Mouse (Mus musculus) 3T3-L1 (cell line): ENCODE results near the gene Acsf2.

ENCODE experiments used
- DNase-seq: peaks from one replicate; pipeline ENCODE4 v3.0.0-alpha.2; 2015; ENCODE audit warnings: low read depth, low spot score

Gene Acsf2

DNA sequence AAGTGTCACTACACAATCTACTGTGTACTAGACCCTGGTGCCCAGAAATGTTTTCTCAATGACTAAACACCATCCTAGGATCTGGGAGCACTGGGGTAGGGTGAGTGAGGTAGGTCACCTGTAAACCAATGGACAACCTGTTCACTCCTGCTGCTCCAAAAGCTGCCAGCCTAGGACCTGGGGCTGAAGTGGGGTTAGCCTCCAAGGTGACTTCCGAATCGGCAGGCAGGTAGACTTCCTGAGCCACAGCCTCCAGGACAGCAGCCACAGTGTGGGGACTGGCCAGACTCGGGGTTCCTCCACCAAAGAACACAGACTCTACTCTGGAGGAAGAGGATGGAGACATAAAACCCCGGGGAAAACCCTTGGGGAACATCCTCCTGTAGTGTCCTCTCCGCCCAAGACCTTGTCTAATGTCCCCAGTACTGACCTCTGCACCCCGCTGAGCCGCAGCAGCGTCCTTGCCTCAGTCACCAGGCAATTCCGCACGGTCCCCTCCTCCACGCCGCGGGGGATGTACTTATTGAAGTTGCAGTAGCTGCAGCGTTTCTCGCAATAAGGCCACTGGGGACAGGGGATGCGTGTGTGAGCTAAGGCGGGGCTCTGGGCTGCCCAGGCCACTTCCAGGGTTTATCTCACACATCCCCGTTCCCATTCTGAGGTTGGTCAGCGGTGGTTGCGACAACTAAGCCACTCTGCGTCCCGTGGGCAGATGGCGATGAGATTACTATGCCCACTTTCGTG is 53.5 kb downstream of the Acsf2 start:
- DNase-seq = peak; percentile 56

DNA sequence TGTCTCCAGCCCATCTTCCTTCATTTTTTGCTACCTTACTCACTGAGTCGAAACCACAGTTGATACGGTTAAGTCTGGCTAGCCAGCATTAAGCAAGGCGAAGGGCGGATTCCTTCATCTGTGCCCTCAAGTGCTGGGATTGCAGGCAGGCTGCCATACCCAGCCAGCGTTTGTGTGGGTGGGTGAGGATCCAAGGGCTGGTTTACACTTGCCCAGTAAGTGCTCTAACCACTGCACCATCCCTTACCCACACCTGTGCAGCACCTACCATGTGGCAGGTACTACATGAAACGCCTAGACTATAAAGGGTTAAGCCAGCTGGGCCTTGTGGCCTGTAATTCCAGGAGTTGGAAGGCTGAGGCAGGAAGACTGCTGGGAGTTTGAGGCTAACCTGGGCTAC is 54.4 kb downstream of the Acsf2 start:
- DNase-seq = no peak

DNA sequence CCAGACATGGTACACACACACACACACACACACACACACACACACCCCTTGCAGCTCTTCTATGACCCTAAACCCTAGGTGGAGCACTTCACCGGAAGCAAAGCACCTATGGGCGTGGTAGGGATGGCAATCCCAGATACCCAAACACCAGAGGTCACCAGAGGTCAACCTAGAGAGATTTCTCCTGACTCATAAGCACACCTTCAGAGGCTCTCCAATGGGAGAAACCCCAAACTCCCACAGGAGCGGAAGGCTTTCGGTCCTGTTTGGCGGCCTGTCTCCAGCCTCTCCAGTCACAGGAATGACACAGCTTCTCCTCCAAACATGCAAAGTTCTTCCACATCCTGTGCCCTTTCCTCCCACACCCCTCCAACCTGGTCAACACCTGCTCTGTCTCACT is 55.3 kb downstream of the Acsf2 start:
- no peak for DNase-seq

DNA sequence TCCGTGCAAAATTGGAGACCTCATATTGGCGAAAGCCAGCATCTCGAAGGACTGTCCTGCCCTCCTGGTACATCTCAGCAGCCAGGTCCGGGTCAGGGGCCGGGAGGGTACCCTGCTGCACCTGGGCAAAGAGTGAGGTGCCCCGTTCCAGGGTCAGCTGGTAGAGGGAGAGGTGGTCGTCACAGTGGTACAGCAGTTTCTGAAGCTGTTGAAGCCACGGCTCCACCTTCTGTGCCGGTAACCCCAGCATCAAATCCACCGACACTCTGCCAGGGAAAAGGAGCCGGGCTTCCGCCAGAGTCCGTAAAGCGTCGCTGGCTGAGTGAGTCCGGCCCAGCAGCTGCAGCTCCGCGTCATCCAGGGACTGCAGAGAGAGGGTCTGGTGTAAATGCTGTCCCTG is 57.2 kb downstream of the Acsf2 start:
- DNase-seq = no peak

DNA sequence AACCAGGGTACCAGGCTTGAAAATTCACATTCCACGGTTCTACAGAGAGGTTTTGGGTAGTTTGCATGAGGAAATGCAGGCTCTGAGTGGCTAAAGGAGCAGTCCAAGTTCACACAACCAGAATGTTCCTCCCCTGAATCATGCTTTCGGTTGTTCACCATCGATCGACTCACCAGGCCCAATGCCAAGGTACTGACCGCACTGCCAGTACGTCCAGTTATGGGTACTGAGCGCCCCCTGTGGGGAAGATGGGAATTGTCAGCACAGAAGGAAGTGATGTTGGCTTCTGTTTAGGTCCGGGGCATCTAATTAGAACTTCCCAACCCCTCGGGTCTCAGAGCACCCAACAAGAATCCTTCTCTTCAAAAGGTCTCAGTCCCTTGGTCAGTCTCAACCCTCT is 57.7 kb downstream of the Acsf2 start:
- peak; percentile 100 for DNase-seq

DNA sequence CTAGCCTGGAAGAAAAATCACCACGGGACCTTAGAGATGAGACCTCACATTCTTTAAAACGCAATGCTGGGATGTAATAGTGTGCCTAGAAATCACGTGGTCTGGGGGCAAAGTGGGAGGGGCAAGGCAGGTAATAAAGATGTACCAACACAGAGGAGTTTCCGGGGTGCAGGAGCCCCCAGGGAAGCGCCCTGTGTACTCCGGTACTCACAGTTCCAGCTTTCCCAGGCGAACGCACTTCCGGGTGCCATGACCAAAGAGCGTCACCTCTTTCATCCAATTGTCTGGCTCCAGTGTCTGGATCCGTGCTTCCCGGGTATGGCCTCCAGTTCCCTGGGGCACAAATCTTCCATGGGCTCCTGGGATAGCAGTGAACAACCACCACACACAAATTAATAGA is 58.3 kb downstream of the Acsf2 start:
- no peak for DNase-seq

DNA sequence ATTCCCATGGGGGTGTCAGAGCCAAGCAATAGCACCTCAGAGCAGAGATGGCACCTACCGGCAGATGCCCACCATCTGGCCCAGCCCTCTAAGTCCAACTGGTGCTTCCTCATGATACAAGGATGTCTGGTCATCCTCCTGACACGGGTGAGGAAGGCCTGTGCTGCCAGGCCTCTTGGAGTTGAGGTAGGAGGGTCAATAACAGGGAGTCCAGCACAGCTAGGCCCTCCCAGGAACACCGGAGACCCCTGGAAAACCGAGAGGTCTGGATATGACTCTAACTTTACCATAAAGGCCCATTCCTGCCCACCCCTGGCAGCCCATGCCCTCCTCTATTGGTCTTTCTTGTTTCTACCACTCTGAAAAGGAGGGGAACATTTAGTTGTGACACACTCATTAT is 59.3 kb downstream of the Acsf2 start:
- DNase-seq = no peak

DNA sequence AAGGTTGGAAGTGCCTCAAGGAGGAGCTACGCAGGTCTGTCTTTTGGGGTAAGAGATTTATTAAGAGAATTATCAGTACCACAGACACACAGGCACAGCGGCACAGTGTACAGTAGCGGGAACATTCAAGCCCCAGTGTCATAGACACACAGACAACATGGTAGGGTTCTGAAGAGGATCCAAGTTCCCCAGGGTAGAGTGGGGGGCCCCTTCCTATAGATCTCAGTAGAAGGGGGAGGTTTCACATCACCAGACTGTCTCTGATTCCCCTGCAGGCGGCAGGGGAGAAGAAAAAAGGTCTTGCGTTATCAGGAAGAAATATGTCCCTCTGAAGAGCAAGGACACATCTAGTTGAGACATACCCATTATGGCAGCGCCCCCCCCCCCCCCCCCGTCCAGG is 61.9 kb downstream of the Acsf2 start:
- no peak for DNase-seq

DNA sequence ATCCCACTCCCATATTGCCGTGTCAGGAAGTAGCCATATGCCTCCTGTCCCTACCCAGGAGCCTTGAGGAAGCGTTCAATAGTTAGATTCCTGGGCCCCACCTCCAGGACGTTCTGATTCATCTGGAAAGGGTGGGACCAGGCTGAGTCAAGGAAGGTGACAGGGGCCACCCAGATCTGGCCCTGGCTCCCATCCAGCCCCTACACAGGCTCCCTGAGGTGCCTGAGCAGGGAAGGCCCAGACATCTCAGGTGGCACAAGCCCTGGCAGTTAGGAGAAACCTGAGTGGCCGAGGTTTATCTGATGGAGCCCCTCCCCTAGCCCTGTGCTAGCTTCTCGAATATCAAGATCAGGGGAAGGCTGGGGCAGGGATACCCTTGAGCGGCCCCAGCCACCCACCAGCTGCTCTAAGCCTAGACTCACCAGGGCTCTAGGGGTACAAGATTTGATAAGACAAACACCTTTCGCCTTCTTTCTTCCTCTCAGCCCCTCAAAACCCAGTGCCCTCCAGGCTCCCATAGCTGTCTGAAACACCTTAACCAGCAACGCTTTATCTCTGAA is 62.9 kb downstream of the Acsf2 start:
- DNase-seq = no peak

DNA sequence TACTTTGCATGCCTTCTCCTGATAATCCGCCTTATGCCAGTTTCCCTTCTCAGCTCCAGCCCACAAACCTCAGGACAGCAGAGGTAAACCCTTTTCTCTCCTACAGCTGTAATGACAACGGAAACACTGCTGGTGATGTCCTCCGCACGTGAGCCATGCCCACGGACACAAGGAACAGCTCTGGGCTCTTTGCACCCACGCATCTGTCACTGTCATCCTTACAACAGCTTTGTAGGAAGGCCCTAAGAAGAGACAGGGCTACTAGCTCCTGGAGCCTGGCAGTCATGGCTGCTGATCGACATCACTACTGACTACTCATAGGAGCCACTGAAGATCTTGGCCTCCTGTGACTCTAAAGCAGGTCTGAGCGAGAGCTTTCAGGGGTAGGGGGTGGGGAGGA is 68.5 kb downstream of the Acsf2 start:
- DNase-seq = no peak

DNA sequence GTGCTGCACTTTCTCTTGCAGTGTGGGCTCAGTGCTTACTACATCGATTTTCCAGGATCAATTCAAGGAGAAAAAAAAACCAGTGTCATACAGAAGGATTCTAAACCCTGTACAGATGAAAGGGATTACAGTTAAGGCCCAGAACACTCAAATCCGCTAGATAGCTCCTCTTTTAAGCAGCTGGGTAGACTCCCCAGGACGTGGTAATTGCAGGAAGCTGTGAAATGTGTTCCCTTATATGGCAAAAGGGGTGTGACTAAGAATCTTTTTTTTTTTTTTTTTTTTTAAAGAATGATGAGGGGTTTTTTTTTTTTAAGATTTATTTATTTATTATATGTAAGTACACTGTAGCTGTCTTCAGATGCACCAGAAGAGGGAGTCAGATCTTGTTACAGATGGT is 72.8 kb downstream of the Acsf2 start:
- no peak for DNase-seq

DNA sequence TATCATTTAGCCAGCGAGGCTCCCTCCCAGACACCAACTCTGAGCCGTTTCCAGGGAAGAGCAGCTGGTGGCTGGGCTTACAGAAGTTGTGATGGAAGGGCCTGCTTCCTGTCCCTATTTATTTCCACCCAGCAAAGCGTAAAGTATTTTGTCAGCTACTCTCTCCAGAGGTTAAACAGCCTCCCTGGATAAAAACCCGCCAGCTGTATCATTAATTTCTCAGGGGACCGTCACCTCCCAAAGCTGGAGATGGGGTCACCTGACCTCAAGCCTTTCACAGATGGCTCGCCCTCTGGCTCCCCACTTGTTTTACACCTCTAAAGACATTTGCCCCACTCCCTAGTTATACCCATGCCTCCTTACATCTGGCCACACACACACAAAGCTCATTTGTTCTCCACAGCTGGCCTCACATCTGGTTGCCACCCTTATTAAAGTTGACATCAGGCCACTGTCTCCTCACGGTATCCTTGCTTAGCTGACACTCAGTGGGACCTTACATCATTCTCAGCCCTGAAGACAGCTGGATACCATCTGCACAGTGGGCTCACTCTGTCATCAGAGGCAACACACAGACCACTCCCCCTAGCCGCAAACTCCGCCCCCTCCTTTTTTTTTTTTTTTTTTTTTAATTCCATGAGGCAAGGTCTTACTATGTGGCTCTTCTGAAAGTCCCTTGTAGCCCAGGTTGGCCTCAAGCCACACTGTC is 75.3 kb downstream of the Acsf2 start:
- DNase-seq = peak; percentile 40

DNA sequence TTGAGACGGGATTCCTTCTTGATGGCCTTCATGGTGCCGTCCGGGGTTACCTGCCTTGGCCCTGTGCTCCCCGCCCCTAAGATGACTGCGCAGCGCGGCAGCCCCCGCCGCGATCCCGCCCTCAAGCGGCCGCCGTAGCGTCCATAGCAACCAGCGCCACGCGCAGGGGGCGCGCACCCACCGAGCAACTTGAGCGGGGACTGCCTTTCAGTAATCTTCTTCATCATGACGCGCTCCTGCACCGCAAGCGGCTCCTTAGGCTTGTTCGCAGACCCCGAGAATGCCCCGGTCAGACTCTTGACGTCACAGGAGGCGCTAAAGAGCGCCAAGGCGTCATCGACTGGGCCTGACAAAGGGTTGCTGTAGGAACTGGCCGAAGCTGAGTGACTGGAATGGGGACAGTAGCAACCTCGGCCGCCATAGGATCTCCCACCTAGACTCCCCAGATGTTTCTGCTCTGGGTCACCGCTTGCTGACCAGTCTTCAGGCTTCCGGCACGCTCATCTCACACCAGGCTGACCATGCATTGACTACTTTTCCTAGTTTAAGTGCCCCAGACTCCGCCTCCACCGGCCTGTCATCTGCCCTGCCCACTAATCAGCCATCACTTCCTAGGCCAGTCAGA is 80.3 kb downstream of the Acsf2 start, which contains the start of gene Mycbpap:
Gene Mycbpap, minus strand, starts transcription at position 524 of the 625 bp plus-strand sequence.
- DNase-seq = no peak

DNA sequence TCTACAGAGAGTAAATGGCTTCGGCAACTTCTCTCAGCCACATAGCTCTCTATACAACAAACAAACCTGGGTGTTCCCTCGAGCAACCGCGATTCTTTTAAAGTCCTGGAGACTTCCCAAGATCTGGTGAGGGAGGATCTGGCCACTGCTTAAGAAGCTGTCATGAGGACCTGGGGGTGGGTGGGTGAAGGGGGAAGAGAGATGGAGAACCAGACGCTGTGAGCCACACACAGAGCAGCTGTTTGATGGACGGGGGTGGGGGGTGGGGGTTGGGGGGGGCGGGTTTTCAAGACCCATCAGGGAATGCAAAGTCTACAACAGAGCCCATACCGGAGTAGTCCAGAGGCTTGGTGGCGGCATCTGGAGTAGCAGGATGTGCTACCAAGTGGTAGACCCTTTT is 88.2 kb downstream of the Acsf2 start:
- DNase-seq = no peak

DNA sequence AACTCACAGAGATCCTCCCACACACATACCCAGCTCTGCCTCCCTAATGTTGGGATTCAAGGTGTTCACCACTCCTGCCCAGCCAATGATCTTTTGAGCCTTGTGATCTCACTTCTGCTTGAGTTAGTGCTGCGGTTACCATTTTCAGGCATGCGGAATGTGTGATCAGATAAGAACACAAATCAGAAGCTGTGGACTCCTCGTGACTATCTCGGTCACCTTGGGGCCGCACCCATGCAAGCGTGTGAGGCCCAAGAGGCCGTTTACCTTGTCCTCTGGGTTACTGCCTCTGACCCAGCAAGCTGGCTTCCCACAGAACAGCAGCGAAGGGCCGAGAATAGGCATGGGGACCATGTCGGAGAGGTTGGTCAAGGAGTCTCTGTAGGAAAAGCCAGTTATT is 92.7 kb downstream of the Acsf2 start:
- DNase-seq = no peak
